Mouse (Mus musculus): ENCODE data around the gene Zfp456. TPM values are rescaled to one million over a fixed set of nuclear protein-coding genes. Genes with fewer than 3 reads are reported as not detected.

The Zfp456 gene
- total RNA-seq, 2 experiments from 2014 or later: 0.86 to 1.2 TPM

Other genes with a start within 250 kb of the Zfp456 start
- 1 to 10 TPM; 4.8 to 6.5 TPM for gene Rsl1, start 202.6 kb downstream of the Zfp456 start, total RNA-seq (2021)
- 1 to 10 TPM; 3.3 to 3.4 TPM for gene Zfp455, start 181.3 kb downstream of the Zfp456 start, total RNA-seq (2021)
- gene Zfp458, start 97.3 kb downstream of the Zfp456 start, total RNA-seq (2021): 10 to 100 TPM; 17.7 to 21.5 TPM
- 1 to 10 TPM; 3.0 to 5.5 TPM for gene Zfp457, start 69.3 kb downstream of the Zfp456 start, total RNA-seq (2021)
- gene Zfp595, start 43.2 kb downstream of the Zfp456 start, total RNA-seq (2021): 1 to 10 TPM; 2.0 to 3.8 TPM
- gene Gm28044, start 15.3 kb downstream of the Zfp456 start, total RNA-seq (2021): not detected
- under 1 TPM; 0.91 to 1.00 TPM for gene Zfp953, start 15.2 kb downstream of the Zfp456 start, total RNA-seq (2021)
- gene Gm28041, start 77 bp downstream of the Zfp456 start, total RNA-seq (2021): under 1 TPM in 1 of 2 experiments, not detected in 1; 0.52 TPM
- 1 to 10 TPM; 3.2 to 3.7 TPM for gene Zfp429, start 24.0 kb upstream of the Zfp456 start, total RNA-seq (2021)
- gene Zfp459, start 45.6 kb upstream of the Zfp456 start, total RNA-seq (2021): 1 to 10 TPM; 6.0 to 6.5 TPM
- gene Zfp874a, start 75.8 kb upstream of the Zfp456 start, total RNA-seq (2021): 10 to 100 TPM; 12.6 TPM
- 10 to 100 TPM; 15.5 to 17.5 TPM for gene Zfp874b, start 108.4 kb upstream of the Zfp456 start, total RNA-seq (2021)
- gene Zfp58, start 124.7 kb upstream of the Zfp456 start, total RNA-seq (2021): 1 to 10 TPM; 7.2 to 7.7 TPM
- gene Gm26965, start 150.3 kb upstream of the Zfp456 start, total RNA-seq (2021): 1 to 10 TPM in 1 of 2 experiments, not detected in 1; 1.8 TPM
- 10 to 100 TPM; 21.8 to 22.2 TPM for gene Zfp87, start 150.4 kb upstream of the Zfp456 start, total RNA-seq (2021)
- gene Zfp748, start 178.0 kb upstream of the Zfp456 start, total RNA-seq (2021): 10 to 100 TPM in 1 of 2 experiments, 1 to 10 TPM in 1; 8.8 to 10.6 TPM
- gene Zfp729b, start 233.9 kb upstream of the Zfp456 start, total RNA-seq (2021): 1 to 10 TPM; 7.6 to 9.7 TPM